Mouse (Mus musculus) thymus, adult 2 months (tissue): ENCODE results near the gene Cdh5.
"Not testable (repeated sequence)": the region's sequence is repeated elsewhere in the genome, so short reads cannot be mapped to it uniquely, and the experiment has no call there.

Experiments used
- CTCF ChIP-seq: fragments of 200-500 bp; IDR thresholded peaks from 2 replicates; pipeline ENCODE4 v1.5.1; 2012; ENCODE audit warnings: mild to moderate bottlenecking, control low read depth, low read length, moderate library complexity, borderline replicate concordance; ENCODE audit not compliant: control insufficient read depth, poor library complexity, insufficient read depth; ENCODE audit errors: extremely low read depth
- POLR2A ChIP-seq: fragments of 200-500 bp; IDR thresholded peaks from 2 replicates; pipeline ENCODE4 v1.6.1; 2012; ENCODE audit warnings: mild to moderate bottlenecking, low read length, control low read depth, moderate library complexity; ENCODE audit not compliant: control insufficient read depth, poor library complexity, insufficient read depth; ENCODE audit errors: extremely low read depth

DNA sequence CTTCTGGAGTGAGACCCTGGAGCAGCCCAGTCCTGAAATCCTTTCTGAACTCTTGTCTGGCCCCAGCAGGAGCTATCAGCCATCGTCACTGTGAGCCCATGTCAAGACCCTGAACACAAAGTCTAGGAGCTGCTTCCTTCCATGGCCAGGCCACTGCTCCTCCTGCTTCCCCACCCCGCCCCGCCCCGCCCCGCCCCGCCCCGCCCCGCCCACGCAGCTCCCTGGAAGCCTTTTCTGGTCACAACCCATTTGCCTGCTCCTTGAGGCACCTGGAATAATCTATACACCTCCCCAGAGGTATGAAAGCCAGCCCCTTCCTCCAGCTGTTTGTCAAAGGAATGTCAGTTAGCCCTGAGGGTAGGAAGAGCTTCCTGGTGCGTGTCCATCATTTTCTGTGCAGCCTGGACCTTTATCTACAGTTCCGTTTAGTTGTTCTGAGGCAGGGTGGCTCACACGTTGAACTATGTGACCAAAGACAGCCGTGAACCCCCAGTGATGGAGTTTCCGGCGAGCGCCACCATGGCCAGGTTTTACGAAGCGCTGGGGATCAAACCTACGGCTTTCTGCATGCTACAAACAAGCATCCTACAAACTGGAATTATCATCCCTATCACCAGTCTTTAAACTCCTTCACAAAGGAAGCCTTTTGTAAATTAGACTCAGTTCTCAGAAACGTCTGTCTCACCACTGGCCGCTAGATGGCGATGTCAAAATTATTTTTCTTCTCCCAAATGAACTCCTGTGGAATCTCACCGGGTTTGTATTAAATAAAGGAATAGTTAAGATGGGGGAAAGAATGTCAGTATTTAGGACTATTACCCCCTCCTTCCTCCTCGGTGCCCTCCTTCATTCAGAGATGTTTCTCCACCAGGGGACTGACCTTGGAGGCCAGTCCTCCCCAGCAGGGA is 10.2 kb upstream of the Cdh5 start:
- TF ChIP-seq CTCF, POLR2A: not testable (repeated sequence)
